Mouse (Mus musculus) liver, embryonic 11.5 days (tissue): ENCODE data around the gene Tmem123. TPM values are rescaled to one million over a fixed set of nuclear protein-coding genes. Genes with fewer than 3 reads are reported as not detected.

Experiments used
- ATAC-seq: fragments of 200-750 bp; cut with Nextera tagmentation; replicated peaks from 2 replicates; pipeline ENCODE4 v1.8.0; 2017; ENCODE audit warnings: moderate number of reproducible peaks, mild to moderate bottlenecking, moderate TSS enrichment, moderate library complexity; ENCODE audit not compliant: low FRiP score
- DNase-seq: peaks from one replicate; pipeline ENCODE4 v3.0.0-alpha.2; 2017; ENCODE audit warnings: low spot score
- H3K27ac ChIP-seq: fragments of 300-500 bp; sonication (generic); 2 replicates; pipeline ENCODE4 v1.5.1; 2014; ENCODE audit warnings: mild to moderate bottlenecking, low read depth, low read length, control low read depth
- H3K27me3 ChIP-seq: fragments of 300-500 bp; sonication (generic); replicated peaks from 2 replicates; pipeline ENCODE4 v1.6.1; 2014; ENCODE audit warnings: low read length, mixed read lengths; ENCODE audit not compliant: control insufficient read depth, insufficient read depth
- H3K36me3 ChIP-seq: fragments of 300-500 bp; sonication (generic); 2 replicates; pipeline ENCODE4 v1.6.1; 2014; ENCODE audit warnings: mild to moderate bottlenecking, low read length, moderate library complexity, mixed read lengths; ENCODE audit not compliant: control insufficient read depth, insufficient read depth
- H3K4me1 ChIP-seq: fragments of 300-500 bp; sonication (generic); replicated peaks from 2 replicates; pipeline ENCODE4 v1.6.1; 2014; ENCODE audit warnings: low read length, mixed read lengths; ENCODE audit not compliant: control insufficient read depth, insufficient read depth
- H3K4me2 ChIP-seq: fragments of 300-500 bp; sonication (generic); 2 replicates; pipeline ENCODE4 v1.6.1; 2014; ENCODE audit warnings: mild to moderate bottlenecking, control low read depth, moderate library complexity
- H3K4me3 ChIP-seq: fragments of 300-500 bp; sonication (generic); 2 replicates; pipeline ENCODE4 v1.5.1; 2014; ENCODE audit warnings: low read depth, low read length, control low read depth
- H3K9ac ChIP-seq: fragments of 300-500 bp; sonication (generic); 2 replicates; pipeline ENCODE4 v1.6.1; 2014; ENCODE audit warnings: low read depth, low read length, control low read depth
- H3K9me3 ChIP-seq: fragments of 300-500 bp; sonication (generic); 2 replicates; pipeline ENCODE4 v1.6.1; 2016; ENCODE audit warnings: low read length, inconsistent platforms, mixed read lengths; ENCODE audit not compliant: control insufficient read depth
- WGBS: fragments of 180-500 bp; shearing (Covaris S2); extraction: QIAGEN DNeasy Blood & Tissue Kit; methylation state at CpG from one replicate; pipeline ENCODE4 v1.1.7; 2014; 5-methylcytosine and 5-hydroxymethylcytosine counted together
- polyA plus RNA-seq: library from polyadenylated mRNA; unstranded; fragments of >200 nt; fragmentation: Nextera tagmentation; extraction: Ambion mirVana; gene quantifications from 2 replicates; pipeline ENCODE4 v1.2.1, GENCODE M21; 2014

The Tmem123 gene
- polyA plus RNA-seq, 1 experiment from 2014 or later: 87.8 TPM

- Histone ChIP-seq H3K4me1 (peaks cover 10% of the 10 kb centered on the region), H3K27me3 (no peaks in the 10 kb centered on the region)
Measured at GRCm38 (mm10) chr9:7828706-7829105, 64.9 kb downstream of the Tmem123 start.

GRCm38 (mm10) chr9:7829531-7830528 is 66.0 kb downstream of the Tmem123 start:
- WGBS: 47% methylated on average over 9 of the region's 9 CpGs
- Histone ChIP-seq H3K4me2 (peak overlapping the region; percentile 54), H3K27ac (peak overlapping the region; percentile 41), H3K9ac (no peak overlapping the region; the same call in none of the 2 replicates), H3K4me3 (no peak overlapping the region), H3K9me3 (no peaks in the 10 kb centered on the region), H3K27me3 (no peaks in the 10 kb centered on the region), H3K36me3 (peaks cover 11% of the 10 kb centered on the region; the same call in 1 of the 2 replicates), H3K4me1 (peaks cover 10% of the 10 kb centered on the region)
- ATAC-seq (peak; percentile 97), DNase-seq (peak; percentile 34)

More at GRCm38 (mm10) chr9:7828706-7829105, 64.9 kb downstream of the Tmem123 start:
- ATAC-seq: no peak
- H3K27ac ChIP-seq: no peak overlapping the region
- H3K4me3 ChIP-seq: no peak overlapping the region
- no peak overlapping the region for H3K9ac ChIP-seq
- H3K36me3 ChIP-seq: peaks cover 5% of the 10 kb centered on the region; the same call in 1 of the 2 replicates
- DNase-seq: no peak
- no peaks in the 10 kb centered on the region for H3K9me3 ChIP-seq
- WGBS: 89% methylated on average over 4 of the region's 4 CpGs
- no peak overlapping the region for H3K4me2 ChIP-seq

GRCm38 (mm10) chr9:7833421-7833820 is 69.6 kb downstream of the Tmem123 start:
- no peak overlapping the region for H3K27ac ChIP-seq
- H3K4me3 ChIP-seq: no peak overlapping the region
- 88% methylated on average over 6 of the region's 6 CpGs for WGBS
- DNase-seq (no peak), ATAC-seq (no peak)
- H3K9ac ChIP-seq: no peak overlapping the region
- H3K27me3 ChIP-seq: no peaks in the 10 kb centered on the region
- H3K9me3 ChIP-seq: no peaks in the 10 kb centered on the region
- H3K4me2 ChIP-seq: peak overlapping the region; percentile 38; the same call in 1 of the 2 replicates
- peaks cover 11% of the 10 kb centered on the region; the same call in 1 of the 2 replicates for H3K36me3 ChIP-seq
- H3K4me1 ChIP-seq: peaks cover 10% of the 10 kb centered on the region; the same call in 1 of the 2 replicates

- no peak for ATAC-seq
- no peaks in the 10 kb centered on the region for H3K9me3 ChIP-seq
- H3K27ac ChIP-seq: no peak overlapping the region
- DNase-seq: no peak
- peaks cover 11% of the 10 kb centered on the region; the same call in 1 of the 2 replicates for H3K36me3 ChIP-seq
- no peaks in the 10 kb centered on the region for H3K27me3 ChIP-seq
- peak overlapping the region; percentile 67; the same call in 1 of the 2 replicates for H3K4me3 ChIP-seq
- peaks cover 7% of the 10 kb centered on the region; the same call in 1 of the 2 replicates for H3K4me1 ChIP-seq
- 82% methylated on average over 1 of the region's 1 CpGs for WGBS
- peak overlapping the region; percentile 86 for H3K4me2 ChIP-seq
- no peak overlapping the region for H3K9ac ChIP-seq
Measured at GRCm38 (mm10) chr9:7835302-7835701, 71.5 kb downstream of the Tmem123 start.

- DNase-seq (peak; percentile 68), ATAC-seq (peak; percentile 49)
- Histone ChIP-seq H3K4me2 (peak overlapping the region; percentile 86), H3K4me3 (peak overlapping the region; percentile 67), H3K9me3 (no peaks in the 10 kb centered on the region), H3K9ac (peak overlapping the region; percentile 83), H3K27ac (peak overlapping the region; percentile 98), H3K4me1 (peaks cover 7% of the 10 kb centered on the region; the same call in 1 of the 2 replicates), H3K36me3 (peaks cover 11% of the 10 kb centered on the region; the same call in 1 of the 2 replicates), H3K27me3 (no peaks in the 10 kb centered on the region)
- WGBS: under 1% methylated on average over 16 of the region's 16 CpGs
Measured at GRCm38 (mm10) chr9:7836331-7836730, 72.5 kb downstream of the Tmem123 start.

GRCm38 (mm10) chr9:7836905-7837805 is 73.3 kb downstream of the Tmem123 start, which contains the start of gene Birc2:
Gene Birc2 (minus strand): TSS chr9:7837064.
- Histone ChIP-seq H3K9ac (peak within 1 kb of the TSS; percentile 89), H3K4me1 (peaks cover 5% of the 10 kb centered on the region; the same call in 1 of the 2 replicates), H3K36me3 (peaks cover 11% of the 10 kb centered on the region; the same call in 1 of the 2 replicates), H3K27me3 (no peaks in the 10 kb centered on the region), H3K9me3 (no peaks in the 10 kb centered on the region), H3K27ac (peak within 1 kb of the TSS; percentile 98), H3K4me2 (peak within 1 kb of the TSS; percentile 86), H3K4me3 (peak within 1 kb of the TSS; percentile 67)
- ATAC-seq (peak; percentile 95), DNase-seq (peak; percentile 96)
- under 1% methylated on average over 68 of the region's 68 CpGs for WGBS

GRCm38 (mm10) chr9:7837806-7838440 is 74.1 kb downstream of the Tmem123 start:
- Histone ChIP-seq H3K27me3 (no peaks in the 10 kb centered on the region), H3K4me3 (peak overlapping the region; percentile 67), H3K4me2 (peak overlapping the region; percentile 86), H3K9ac (peak overlapping the region; percentile 89), H3K4me1 (peaks cover 4% of the 10 kb centered on the region; the same call in 1 of the 2 replicates), H3K27ac (peak overlapping the region; percentile 98), H3K36me3 (peaks cover 11% of the 10 kb centered on the region; the same call in 1 of the 2 replicates), H3K9me3 (no peaks in the 10 kb centered on the region)
- ATAC-seq: peak; percentile 21
- WGBS: 25% methylated on average over 14 of the region's 14 CpGs
- DNase-seq: peak; percentile 52
